Mouse (Mus musculus) G1E-ER4 (cell line): Measurements from ENCODE around the gene Cyct. TPM values are rescaled to one million over a fixed set of nuclear protein-coding genes. Genes with fewer than 3 reads are reported as not detected.

Experiments
- GATA1 ChIP-seq: IDR thresholded peaks from one replicate; pipeline ENCODE4 v1.8.0; 2012; ENCODE audit warnings: low read length, inconsistent platforms
- polyA plus RNA-seq: library from polyadenylated mRNA; stranded (reverse); fragments of >175 nt; gene quantifications from 2 replicates; pipeline ENCODE4 v1.2.3, GENCODE M21; 2012

Cyct gene
- polyA plus RNA-seq, 1 experiment: not detected

GRCm38 (mm10) chr2:76367188-76367922 lies 7.1 kb upstream of the Cyct start:
- TF ChIP-seq GATA1: no peak

GRCm38 (mm10) chr2:76365811-76366210 lies 5.6 kb upstream of the Cyct start:
- no peak for TF ChIP-seq GATA1

- TF ChIP-seq GATA1: no peak
Observed at GRCm38 (mm10) chr2:76362111-76362510, 1.9 kb upstream of the Cyct start.

- no peak for TF ChIP-seq GATA1
Observed at GRCm38 (mm10) chr2:76347839-76348238, 12.4 kb downstream of the Cyct start.

- no peak for TF ChIP-seq GATA1
Observed at GRCm38 (mm10) chr2:76342146-76342545, 18.1 kb downstream of the Cyct start.

- no peak for TF ChIP-seq GATA1
Observed at GRCm38 (mm10) chr2:76338215-76339156, 21.8 kb downstream of the Cyct start, which contains the start of gene Pde11a. Gene Pde11a, minus strand, starts transcription at chr2:76338774.

- no peak for TF ChIP-seq GATA1
Observed at GRCm38 (mm10) chr2:76334596-76334995, 25.7 kb downstream of the Cyct start.

- no peak for TF ChIP-seq GATA1
Observed at GRCm38 (mm10) chr2:76332161-76332805, 28.0 kb downstream of the Cyct start.

GRCm38 (mm10) chr2:76330081-76330480 lies 30.2 kb downstream of the Cyct start:
- no peak for TF ChIP-seq GATA1

- no peak for TF ChIP-seq GATA1
Observed at GRCm38 (mm10) chr2:76326161-76326560, 34.1 kb downstream of the Cyct start.

- no peak for TF ChIP-seq GATA1
Observed at GRCm38 (mm10) chr2:76324463-76324862, 35.8 kb downstream of the Cyct start.

- no peak for TF ChIP-seq GATA1
Observed at GRCm38 (mm10) chr2:76323185-76323875, 36.9 kb downstream of the Cyct start.

- TF ChIP-seq GATA1: peak; percentile 64
Observed at GRCm38 (mm10) chr2:76320336-76320735, 39.9 kb downstream of the Cyct start.

- TF ChIP-seq GATA1: no peak
Observed at GRCm38 (mm10) chr2:76319231-76319630, 41.0 kb downstream of the Cyct start.

Other genes starting within 250 kb of the Cyct start
- gene Pde11a, start 21.7 kb downstream of the Cyct start, polyA plus RNA-seq: 0.05 TPM in 1 of 2 replicates, not detected in the other
- 17.1 and 25.4 TPM in 2 replicates for gene Rbm45, start 9.5 kb upstream of the Cyct start, polyA plus RNA-seq
- not detected in 2 replicates for gene Osbpl6, start 46.1 kb upstream of the Cyct start, polyA plus RNA-seq